Mouse (Mus musculus): ENCODE measurements at regions not wholly inside any gene's neighbourhood (a gene's known extent, or its start where the extent isn't known, plus 50 kb on each side); places are given as distances from the start of the nearest gene placed in this dataset.
A peak's percentile ranks its signal among the peaks of the same experiment; 100 is the strongest.

GRCm38 (mm10) chr13:51227836-51228235 is 57.0 kb downstream of the Nxnl2 start:
- DNase-seq (ENCODE audit: low spot score in 2 of 2): no peak

- DNase-seq (ENCODE audit: low spot score in 2 of 2): no peak
Measured at GRCm38 (mm10) chr13:51228862-51229770, 58.3 kb downstream of the Nxnl2 start.

GRCm38 (mm10) chr13:51229862-51230261 is 59.0 kb downstream of the Nxnl2 start:
- no peak for DNase-seq (ENCODE audit: low spot score in 2 of 2)

- DNase-seq (ENCODE audit: low spot score in 2 of 2): no peak
Measured at GRCm38 (mm10) chr13:51231586-51231985, 60.8 kb downstream of the Nxnl2 start.

- no peak for DNase-seq (ENCODE audit: low spot score in 2 of 2)
Measured at GRCm38 (mm10) chr13:51247378-51247777, 76.6 kb downstream of the Nxnl2 start.

- no peak for DNase-seq (ENCODE audit: low spot score in 2 of 2)
Measured at GRCm38 (mm10) chr13:51253371-51253770, 82.5 kb downstream of the Nxnl2 start.

- DNase-seq (ENCODE audit: low spot score in 2 of 2): no peak
Measured at GRCm38 (mm10) chr13:51255688-51256087, 84.9 kb downstream of the Nxnl2 start.

GRCm38 (mm10) chr13:51258752-51259721 is 88.2 kb downstream of the Nxnl2 start:
- DNase-seq (ENCODE audit: low spot score in 2 of 2): no peak

- DNase-seq (ENCODE audit: low spot score in 2 of 2): no peak
Measured at GRCm38 (mm10) chr13:51261619-51262018, 90.8 kb downstream of the Nxnl2 start.

- DNase-seq (ENCODE audit: low spot score in 2 of 2): peak in 1 of 2 experiments; percentile 28
Measured at GRCm38 (mm10) chr13:51272786-51273185, 102.0 kb downstream of the Nxnl2 start.

GRCm38 (mm10) chr13:51274639-51275038 is 103.8 kb downstream of the Nxnl2 start:
- DNase-seq (ENCODE audit: low spot score in 2 of 2): peak in 1 of 2 experiments; percentile 68

GRCm38 (mm10) chr13:51276601-51277000 is 105.8 kb downstream of the Nxnl2 start:
- DNase-seq (ENCODE audit: low spot score in 2 of 2): no peak

GRCm38 (mm10) chr13:51277515-51277914 is 106.7 kb downstream of the Nxnl2 start:
- no peak for DNase-seq (ENCODE audit: low spot score in 2 of 2)

GRCm38 (mm10) chr13:51279642-51280387 is 109.0 kb downstream of the Nxnl2 start:
- no peak for DNase-seq (ENCODE audit: low spot score in 2 of 2)

GRCm38 (mm10) chr13:51280388-51280753 is 109.5 kb downstream of the Nxnl2 start:
- DNase-seq (ENCODE audit: low spot score in 2 of 2): no peak

- no peak for DNase-seq (ENCODE audit: low spot score in 2 of 2)
Measured at GRCm38 (mm10) chr13:51284679-51285078, 113.9 kb downstream of the Nxnl2 start.

- DNase-seq (ENCODE audit: low spot score in 2 of 2): no peak
Measured at GRCm38 (mm10) chr13:51289442-51289841, 118.6 kb downstream of the Nxnl2 start.

GRCm38 (mm10) chr13:51290021-51290424 is 118.4 kb upstream of the S1pr3 start:
- no peak for DNase-seq (ENCODE audit: low spot score in 2 of 2)

- no peak for DNase-seq (ENCODE audit: low spot score in 2 of 2)
Measured at GRCm38 (mm10) chr13:51290926-51291325, 117.5 kb upstream of the S1pr3 start.

GRCm38 (mm10) chr13:51293047-51293446 is 115.4 kb upstream of the S1pr3 start:
- no peak for DNase-seq (ENCODE audit: low spot score in 2 of 2)

GRCm38 (mm10) chr13:51295872-51296271 is 112.6 kb upstream of the S1pr3 start:
- DNase-seq (ENCODE audit: low spot score in 2 of 2): no peak
